Mouse (Mus musculus): ENCODE data around the gene Scp2. TPM values are rescaled to one million over a fixed set of nuclear protein-coding genes. Genes with fewer than 3 reads are reported as not detected.

Scp2 gene
- polyA plus RNA-seq, 1 experiment from 2014 or later, result 943 TPM

GRCm38 (mm10) chr4:107998641-107999332 is 146.0 kb downstream of the Scp2 start:
- H3K27me3 ChIP-seq (replicated peaks; ENCODE audit: control insufficient read depth, insufficient read depth, low read length), result no peaks in the 10 kb centered on the region
- no peak overlapping the region for H3K4me3 ChIP-seq (ENCODE audit: low read depth, low read length)
- no peak for TF ChIP-seq CTCF (IDR thresholded peaks at IDR 0.05; ENCODE audit: low read depth)
- no peak overlapping the region for H3K9ac ChIP-seq (ENCODE audit: low read depth, low read length)
- no peak for ATAC-seq
- H3K27ac ChIP-seq (ENCODE audit: low read depth, low read length), result no peak overlapping the region
- H3K4me2 ChIP-seq (replicated peaks; ENCODE audit: low read depth), result no peak overlapping the region
- WGBS, result 43% methylated on average over 11 of the region's 11 CpGs
- H3K4me1 ChIP-seq (replicated peaks; ENCODE audit: control insufficient read depth, insufficient read depth, low read length), result no peaks in the 10 kb centered on the region
- H3K9me3 ChIP-seq (ENCODE audit: control insufficient read depth), result no peaks in the 10 kb centered on the region
- H3K36me3 ChIP-seq (ENCODE audit: control insufficient read depth, insufficient read depth), result no peaks in the 10 kb centered on the region

GRCm38 (mm10) chr4:107996418-107996986 is 148.3 kb downstream of the Scp2 start:
- no peaks in the 10 kb centered on the region for H3K36me3 ChIP-seq (ENCODE audit: control insufficient read depth, insufficient read depth)
- H3K4me2 ChIP-seq (replicated peaks; ENCODE audit: low read depth), result no peak overlapping the region
- 90% methylated on average over 9 of the region's 9 CpGs for WGBS
- no peaks in the 10 kb centered on the region for H3K4me1 ChIP-seq (replicated peaks; ENCODE audit: control insufficient read depth, insufficient read depth, low read length)
- H3K9me3 ChIP-seq (ENCODE audit: control insufficient read depth), result no peaks in the 10 kb centered on the region
- TF ChIP-seq CTCF (IDR thresholded peaks at IDR 0.05; ENCODE audit: low read depth), result no peak
- no peak overlapping the region for H3K9ac ChIP-seq (ENCODE audit: low read depth, low read length)
- ATAC-seq, result no peak
- no peak overlapping the region for H3K27ac ChIP-seq (ENCODE audit: low read depth, low read length)
- H3K27me3 ChIP-seq (replicated peaks; ENCODE audit: control insufficient read depth, insufficient read depth, low read length), result no peaks in the 10 kb centered on the region
- H3K4me3 ChIP-seq (ENCODE audit: low read depth, low read length), result no peak overlapping the region

GRCm38 (mm10) chr4:107995727-107996126 is 149.1 kb downstream of the Scp2 start:
- no peaks in the 10 kb centered on the region for H3K9me3 ChIP-seq (ENCODE audit: control insufficient read depth)
- H3K36me3 ChIP-seq (ENCODE audit: control insufficient read depth, insufficient read depth), result no peaks in the 10 kb centered on the region
- H3K4me2 ChIP-seq (replicated peaks; ENCODE audit: low read depth), result no peak overlapping the region
- no peak for TF ChIP-seq CTCF (IDR thresholded peaks at IDR 0.05; ENCODE audit: low read depth)
- WGBS, result 88% methylated on average over 6 of the region's 6 CpGs
- no peaks in the 10 kb centered on the region for H3K27me3 ChIP-seq (replicated peaks; ENCODE audit: control insufficient read depth, insufficient read depth, low read length)
- H3K27ac ChIP-seq (ENCODE audit: low read depth, low read length), result no peak overlapping the region
- no peaks in the 10 kb centered on the region for H3K4me1 ChIP-seq (replicated peaks; ENCODE audit: control insufficient read depth, insufficient read depth, low read length)
- ATAC-seq, result no peak
- H3K4me3 ChIP-seq (ENCODE audit: low read depth, low read length), result no peak overlapping the region
- no peak overlapping the region for H3K9ac ChIP-seq (ENCODE audit: low read depth, low read length)

- Histone ChIP-seq H3K4me3 (ENCODE audit: low read depth, low read length) (no peak overlapping the region), H3K9ac (ENCODE audit: low read depth, low read length) (no peak overlapping the region), H3K36me3 (ENCODE audit: control insufficient read depth, insufficient read depth) (no peaks in the 10 kb centered on the region), H3K9me3 (ENCODE audit: control insufficient read depth) (no peaks in the 10 kb centered on the region), H3K27me3 (replicated peaks; ENCODE audit: control insufficient read depth, insufficient read depth, low read length) (no peaks in the 10 kb centered on the region), H3K27ac (ENCODE audit: low read depth, low read length) (no peak overlapping the region), H3K4me2 (replicated peaks; ENCODE audit: low read depth) (no peak overlapping the region), H3K4me1 (replicated peaks; ENCODE audit: control insufficient read depth, insufficient read depth, low read length) (no peaks in the 10 kb centered on the region)
- no peak for ATAC-seq
- TF ChIP-seq CTCF (IDR thresholded peaks at IDR 0.05; ENCODE audit: low read depth), result no peak
- WGBS, result 84% methylated on average over 6 of the region's 6 CpGs
Observed at GRCm38 (mm10) chr4:107995011-107995410, 149.8 kb downstream of the Scp2 start.

Small RNA genes lying within 50 kb of the gene (microRNA-seq; reads per million reads assigned to microRNA genes)
- gene Mir6397, result not detected

Other genes with a start within 250 kb of the Scp2 start
- 128 and 130 TPM in 2 replicates for gene Cpt2, start 221.4 kb downstream of the Scp2 start, polyA plus RNA-seq (2015; fragmentation: Nextera tagmentation; extraction: Ambion mirVana)
- 0.10 and 0.14 TPM in 2 replicates for gene Slc1a7, start 176.7 kb downstream of the Scp2 start, polyA plus RNA-seq (2015; fragmentation: Nextera tagmentation; extraction: Ambion mirVana)
- 5.0 and 6.5 TPM in 2 replicates for gene Podn, start 48.6 kb downstream of the Scp2 start, polyA plus RNA-seq (2015; fragmentation: Nextera tagmentation; extraction: Ambion mirVana)
- 20.6 and 20.8 TPM in 2 replicates for gene Echdc2, start 20.4 kb upstream of the Scp2 start, polyA plus RNA-seq (2015; fragmentation: Nextera tagmentation; extraction: Ambion mirVana)
- 0.10 and 0.18 TPM in 2 replicates for gene Zyg11a, start 73.0 kb upstream of the Scp2 start, polyA plus RNA-seq (2015; fragmentation: Nextera tagmentation; extraction: Ambion mirVana)
- gene Zyg11b, start 156.1 kb upstream of the Scp2 start, polyA plus RNA-seq (2015; fragmentation: Nextera tagmentation; extraction: Ambion mirVana), result 4.0 and 4.3 TPM in 2 replicates
- gene Coa7, start 183.1 kb upstream of the Scp2 start, polyA plus RNA-seq (2015; fragmentation: Nextera tagmentation; extraction: Ambion mirVana), result 83.6 and 91.4 TPM in 2 replicates
- gene Shisal2a, start 238.4 kb upstream of the Scp2 start, polyA plus RNA-seq (2015; fragmentation: Nextera tagmentation; extraction: Ambion mirVana), result 0.50 and 0.55 TPM in 2 replicates

Measured in intestine, postnatal 0 days (tissue).